Mouse (Mus musculus): ENCODE measurements at regions not wholly inside any gene's neighbourhood (a gene's known extent, or its start where the extent isn't known, plus 50 kb on each side); places are given as distances from the start of the nearest gene placed in this dataset.
A peak's percentile ranks its signal among the peaks of the same experiment; 100 is the strongest.

GRCm38 (mm10) chr3:35365431-35365830, 388.5 kb upstream of the Atp11b start:
- H3K27ac ChIP-seq: no peak overlapping the region
- WGBS: 92% methylated on average over 6 of the region's 6 CpGs
- H3K9me3 ChIP-seq: no peaks in the 10 kb centered on the region
- H3K27me3 ChIP-seq (ENCODE audit: insufficient read depth, poor library complexity, severe bottlenecking): no peaks in the 10 kb centered on the region
- DNase-seq (ENCODE audit: low spot score): no peak
- H3K36me3 ChIP-seq: no peaks in the 10 kb centered on the region
- no peak overlapping the region for H3K4me3 ChIP-seq
- no peaks in the 10 kb centered on the region for H3K4me1 ChIP-seq

- no peak overlapping the region for H3K4me3 ChIP-seq
- no peaks in the 10 kb centered on the region for H3K36me3 ChIP-seq
- 90% methylated on average over 1 of the region's 1 CpGs for WGBS
Measured at GRCm38 (mm10) chr3:35372276-35372675, 381.6 kb upstream of the Atp11b start.

GRCm38 (mm10) chr3:35387386-35387785, 366.5 kb upstream of the Atp11b start:
- Histone ChIP-seq H3K27me3 (ENCODE audit: insufficient read depth, poor library complexity, severe bottlenecking) (no peaks in the 10 kb centered on the region), H3K36me3 (no peaks in the 10 kb centered on the region), H3K4me1 (no peaks in the 10 kb centered on the region; the same call in 1 of the 2 replicates), H3K27ac (no peak overlapping the region), H3K4me3 (no peak overlapping the region), H3K9me3 (no peaks in the 10 kb centered on the region)
- 63% methylated on average over 5 of the region's 5 CpGs for WGBS
- no peak for DNase-seq (ENCODE audit: low spot score)

More at GRCm38 (mm10) chr3:35372276-35372675, 381.6 kb upstream of the Atp11b start:
- no peak for DNase-seq (ENCODE audit: low spot score)
- no peaks in the 10 kb centered on the region for H3K9me3 ChIP-seq
- no peak overlapping the region for H3K27ac ChIP-seq
- no peaks in the 10 kb centered on the region for H3K4me1 ChIP-seq
- H3K27me3 ChIP-seq (ENCODE audit: insufficient read depth, poor library complexity, severe bottlenecking): no peaks in the 10 kb centered on the region

- no peaks in the 10 kb centered on the region for H3K4me1 ChIP-seq
- WGBS: 94% methylated on average over 2 of the region's 2 CpGs
Measured at GRCm38 (mm10) chr3:35392657-35393056, 361.2 kb upstream of the Atp11b start.

GRCm38 (mm10) chr3:35400213-35400612, 353.7 kb upstream of the Atp11b start:
- H3K27me3 ChIP-seq (ENCODE audit: insufficient read depth, poor library complexity, severe bottlenecking): no peaks in the 10 kb centered on the region
- no peak overlapping the region for H3K27ac ChIP-seq
- no peak for DNase-seq (ENCODE audit: low spot score)
- WGBS: 68% methylated on average over 6 of the region's 6 CpGs
- 0 out of 2 replicates have a peak, but pooled peaks cover 3% of the 10 kb centered on the region for H3K4me1 ChIP-seq
- H3K9me3 ChIP-seq: no peaks in the 10 kb centered on the region
- H3K36me3 ChIP-seq: no peaks in the 10 kb centered on the region
- H3K4me3 ChIP-seq: no peak overlapping the region

More at GRCm38 (mm10) chr3:35392657-35393056, 361.2 kb upstream of the Atp11b start:
- Histone ChIP-seq H3K27me3 (ENCODE audit: insufficient read depth, poor library complexity, severe bottlenecking) (no peaks in the 10 kb centered on the region), H3K27ac (no peak overlapping the region), H3K36me3 (no peaks in the 10 kb centered on the region), H3K4me3 (no peak overlapping the region), H3K9me3 (no peaks in the 10 kb centered on the region)
- DNase-seq (ENCODE audit: low spot score): no peak

GRCm38 (mm10) chr3:35402666-35403065, 351.2 kb upstream of the Atp11b start:
- Histone ChIP-seq H3K36me3 (no peaks in the 10 kb centered on the region), H3K4me3 (no peak overlapping the region), H3K27me3 (ENCODE audit: insufficient read depth, poor library complexity, severe bottlenecking) (no peaks in the 10 kb centered on the region), H3K9me3 (no peaks in the 10 kb centered on the region), H3K4me1 (0 out of 2 replicates have a peak, but pooled peaks cover 3% of the 10 kb centered on the region), H3K27ac (no peak overlapping the region)
- WGBS: 88% methylated on average over 10 of the region's 10 CpGs
- no peak for DNase-seq (ENCODE audit: low spot score)

- H3K36me3 ChIP-seq: no peaks in the 10 kb centered on the region
- H3K4me1 ChIP-seq: 0 out of 2 replicates have a peak, but pooled peaks cover 3% of the 10 kb centered on the region
- 79% methylated on average over 5 of the region's 5 CpGs for WGBS
- H3K4me3 ChIP-seq: no peak overlapping the region
- no peaks in the 10 kb centered on the region for H3K9me3 ChIP-seq
- no peaks in the 10 kb centered on the region for H3K27me3 ChIP-seq (ENCODE audit: insufficient read depth, poor library complexity, severe bottlenecking)
- DNase-seq (ENCODE audit: low spot score): no peak
- no peak overlapping the region for H3K27ac ChIP-seq
Measured at GRCm38 (mm10) chr3:35403952-35404351, 350.0 kb upstream of the Atp11b start.

- peak overlapping the region; percentile 12; the same call in 1 of the 2 replicates for H3K4me3 ChIP-seq
- no peaks in the 10 kb centered on the region for H3K27me3 ChIP-seq (ENCODE audit: insufficient read depth, poor library complexity, severe bottlenecking)
- no peak for DNase-seq (ENCODE audit: low spot score)
- 15% methylated on average over 10 of the region's 10 CpGs for WGBS
- H3K4me1 ChIP-seq: 0 out of 2 replicates have a peak, but pooled peaks cover 3% of the 10 kb centered on the region
- no peaks in the 10 kb centered on the region for H3K36me3 ChIP-seq
- peak overlapping the region; percentile 62; the same call in 1 of the 2 replicates for H3K27ac ChIP-seq
- H3K9me3 ChIP-seq: no peaks in the 10 kb centered on the region
Measured at GRCm38 (mm10) chr3:35404492-35405390, 349.2 kb upstream of the Atp11b start.

GRCm38 (mm10) chr3:35405621-35406079, 348.3 kb upstream of the Atp11b start:
- no peak for DNase-seq (ENCODE audit: low spot score)

GRCm38 (mm10) chr3:35437687-35438086, 316.2 kb upstream of the Atp11b start:
- H3K9me3 ChIP-seq: no peaks in the 10 kb centered on the region
- WGBS: 89% methylated on average over 1 of the region's 1 CpGs
- DNase-seq (ENCODE audit: low spot score): no peak
- H3K27ac ChIP-seq: no peak overlapping the region
- H3K36me3 ChIP-seq: no peaks in the 10 kb centered on the region
- no peaks in the 10 kb centered on the region for H3K27me3 ChIP-seq (ENCODE audit: insufficient read depth, poor library complexity, severe bottlenecking)
- no peaks in the 10 kb centered on the region for H3K4me1 ChIP-seq
- H3K4me3 ChIP-seq: no peak overlapping the region

More at GRCm38 (mm10) chr3:35405621-35406079, 348.3 kb upstream of the Atp11b start:
- Histone ChIP-seq H3K27me3 (ENCODE audit: insufficient read depth, poor library complexity, severe bottlenecking) (no peaks in the 10 kb centered on the region), H3K36me3 (no peaks in the 10 kb centered on the region), H3K9me3 (no peaks in the 10 kb centered on the region), H3K27ac (no peak overlapping the region), H3K4me1 (0 out of 2 replicates have a peak, but pooled peaks cover 3% of the 10 kb centered on the region), H3K4me3 (0 out of 2 replicates have a peak overlapping the region, but pooled peaks have one; percentile 12)
- 70% methylated on average over 14 of the region's 14 CpGs for WGBS

GRCm38 (mm10) chr3:35462858-35463257, 291.0 kb upstream of the Atp11b start:
- no peaks in the 10 kb centered on the region for H3K4me1 ChIP-seq
- DNase-seq (ENCODE audit: low spot score): no peak
- WGBS: 46% methylated on average over 4 of the region's 4 CpGs

GRCm38 (mm10) chr3:35464212-35464911, 289.5 kb upstream of the Atp11b start:
- no peaks in the 10 kb centered on the region for H3K27me3 ChIP-seq (ENCODE audit: insufficient read depth, poor library complexity, severe bottlenecking)
- no peaks in the 10 kb centered on the region for H3K9me3 ChIP-seq
- H3K4me1 ChIP-seq: no peaks in the 10 kb centered on the region
- H3K27ac ChIP-seq: no peak overlapping the region
- DNase-seq (ENCODE audit: low spot score): no peak
- H3K4me3 ChIP-seq: no peak overlapping the region
- H3K36me3 ChIP-seq: no peaks in the 10 kb centered on the region
- WGBS: 83% methylated on average over 11 of the region's 11 CpGs

More at GRCm38 (mm10) chr3:35462858-35463257, 291.0 kb upstream of the Atp11b start:
- H3K27me3 ChIP-seq (ENCODE audit: insufficient read depth, poor library complexity, severe bottlenecking): no peaks in the 10 kb centered on the region
- H3K4me3 ChIP-seq: no peak overlapping the region
- H3K36me3 ChIP-seq: no peaks in the 10 kb centered on the region
- no peaks in the 10 kb centered on the region for H3K9me3 ChIP-seq
- H3K27ac ChIP-seq: no peak overlapping the region

GRCm38 (mm10) chr3:35465956-35466355, 287.9 kb upstream of the Atp11b start:
- Histone ChIP-seq H3K4me3 (no peak overlapping the region), H3K27me3 (ENCODE audit: insufficient read depth, poor library complexity, severe bottlenecking) (no peaks in the 10 kb centered on the region), H3K9me3 (no peaks in the 10 kb centered on the region), H3K27ac (no peak overlapping the region), H3K36me3 (no peaks in the 10 kb centered on the region), H3K4me1 (no peaks in the 10 kb centered on the region)
- DNase-seq (ENCODE audit: low spot score): no peak
- WGBS: 75% methylated on average over 3 of the region's 3 CpGs

All from heart, embryonic 10.5 days (tissue).